Mouse (Mus musculus): ENCODE data around the gene Mrps2. TPM values are rescaled to one million over a fixed set of nuclear protein-coding genes. Genes with fewer than 3 reads are reported as not detected.

Gene Mrps2
- polyA plus RNA-seq, 2 experiments = 19.8 to 21.4 TPM

- Histone ChIP-seq H3K4me3 (ENCODE audit: insufficient read depth in 1 of 2, low read depth in 2 of 2, low read length in 2 of 2) (no peak overlapping the region), H3K4me2 (ENCODE audit: low read depth) (no peak overlapping the region), H3K36me3 (replicated peaks; ENCODE audit: control insufficient read depth, insufficient read depth, low read depth) (no peaks in the 10 kb centered on the region), H3K4me1 (replicated peaks; ENCODE audit: control insufficient read depth in 2 of 2, insufficient read depth in 2 of 2, low read length in 1 of 2) (no peaks in the 10 kb centered on the region), H3K27me3 (ENCODE audit: control insufficient read depth, insufficient read depth, low read length) (no peaks in the 10 kb centered on the region), H3K27ac (no peak overlapping the region), H3K9ac (replicated peaks) (no peak overlapping the region), H3K9me3 (ENCODE audit: control insufficient read depth, low read length) (no peaks in the 10 kb centered on the region)
- TF ChIP-seq CTCF (IDR thresholded peaks at IDR 0.05; ENCODE audit: low read depth) = no peak
- no peak for TF ChIP-seq EP300 (IDR thresholded peaks at IDR 0.05; ENCODE audit: low read depth)
- no peak for DNase-seq (ENCODE audit: low read depth in 3 of 3, low spot score in 3 of 3)
- ATAC-seq (ENCODE audit: insufficient read depth) = no peak
- WGBS (ENCODE audit: insufficient replicate concordance) = 69% methylated on average over 1 of the region's 1 CpGs
Measured at GRCm38 (mm10) chr2:28456616-28457015, 11.2 kb upstream of the Mrps2 start.

GRCm38 (mm10) chr2:28463919-28464318 lies 3.9 kb upstream of the Mrps2 start:
- whole genome bisulfite sequencing (ENCODE audit: insufficient replicate concordance) = 21% methylated on average over 3 of the region's 3 CpGs
- peaks cover 11% of the 10 kb centered on the region for H3K27me3 ChIP-seq (ENCODE audit: control insufficient read depth, insufficient read depth, low read length)
- no peak overlapping the region for H3K9ac ChIP-seq (replicated peaks)
- no peaks in the 10 kb centered on the region for H3K9me3 ChIP-seq (ENCODE audit: control insufficient read depth, low read length)
- TF ChIP-seq EP300 (IDR thresholded peaks at IDR 0.05; ENCODE audit: low read depth) (no peak), CTCF (IDR thresholded peaks at IDR 0.05; ENCODE audit: low read depth) (peak; percentile 89)
- no peak overlapping the region for H3K4me3 ChIP-seq (ENCODE audit: insufficient read depth in 1 of 2, low read depth in 2 of 2, low read length in 2 of 2)
- DNase-seq (ENCODE audit: low read depth in 3 of 3, low spot score in 3 of 3) (peak; percentile 41 to 46 (median 44)), ATAC-seq (ENCODE audit: insufficient read depth) (no peak)
- peaks cover 0 to 9% of the 10 kb centered on the region in 2 experiments; a peak in 2 of 4 replicates for H3K4me1 ChIP-seq (replicated peaks; ENCODE audit: control insufficient read depth in 2 of 2, insufficient read depth in 2 of 2, low read length in 1 of 2)
- H3K27ac ChIP-seq = no peak overlapping the region
- no peaks in the 10 kb centered on the region for H3K36me3 ChIP-seq (replicated peaks; ENCODE audit: control insufficient read depth, insufficient read depth, low read depth)
- H3K4me2 ChIP-seq (ENCODE audit: low read depth) = no peak overlapping the region

GRCm38 (mm10) chr2:28464919-28465318 lies 2.9 kb upstream of the Mrps2 start:
- no peak for TF ChIP-seq EP300 (IDR thresholded peaks at IDR 0.05; ENCODE audit: low read depth)
- no peak for TF ChIP-seq CTCF (IDR thresholded peaks at IDR 0.05; ENCODE audit: low read depth)
- H3K9ac ChIP-seq (replicated peaks) = no peak overlapping the region
- H3K9me3 ChIP-seq (ENCODE audit: control insufficient read depth, low read length) = no peaks in the 10 kb centered on the region
- H3K27ac ChIP-seq = no peak overlapping the region
- DNase-seq (ENCODE audit: low read depth in 3 of 3, low spot score in 3 of 3) (no peak), ATAC-seq (ENCODE audit: insufficient read depth) (no peak)
- H3K4me1 ChIP-seq (replicated peaks; ENCODE audit: control insufficient read depth in 2 of 2, insufficient read depth in 2 of 2, low read length in 1 of 2) = peaks cover 0 to 10% of the 10 kb centered on the region in 2 experiments; a peak in 2 of 4 replicates
- peaks cover 11% of the 10 kb centered on the region for H3K27me3 ChIP-seq (ENCODE audit: control insufficient read depth, insufficient read depth, low read length)
- no peak overlapping the region for H3K4me2 ChIP-seq (ENCODE audit: low read depth)
- no peak overlapping the region for H3K4me3 ChIP-seq (ENCODE audit: insufficient read depth in 1 of 2, low read depth in 2 of 2, low read length in 2 of 2)
- 67% methylated on average over 9 of the region's 9 CpGs for WGBS (ENCODE audit: insufficient replicate concordance)
- H3K36me3 ChIP-seq (replicated peaks; ENCODE audit: control insufficient read depth, insufficient read depth, low read depth) = peaks cover 5% of the 10 kb centered on the region

- Histone ChIP-seq H3K9ac (replicated peaks) (no peak within 1 kb of the TSS), H3K36me3 (replicated peaks; ENCODE audit: control insufficient read depth, insufficient read depth, low read depth) (peaks cover 8% of the 10 kb centered on the region), H3K27me3 (ENCODE audit: control insufficient read depth, insufficient read depth, low read length) (peaks cover 11% of the 10 kb centered on the region), H3K27ac (no peak within 1 kb of the TSS), H3K9me3 (ENCODE audit: control insufficient read depth, low read length) (no peaks in the 10 kb centered on the region), H3K4me3 (ENCODE audit: insufficient read depth in 1 of 2, low read depth in 2 of 2, low read length in 2 of 2) (no peak within 1 kb of the TSS), H3K4me2 (ENCODE audit: low read depth) (peak within 1 kb of the TSS; percentile 39), H3K4me1 (replicated peaks; ENCODE audit: control insufficient read depth in 2 of 2, insufficient read depth in 2 of 2, low read length in 1 of 2) (peaks cover 0 to 10% of the 10 kb centered on the region in 2 experiments; a peak in 2 of 4 replicates)
- ATAC-seq (ENCODE audit: insufficient read depth) = no peak
- peak; percentile 28 to 34 (median 33) for DNase-seq (ENCODE audit: low read depth in 3 of 3, low spot score in 3 of 3)
- WGBS (ENCODE audit: insufficient replicate concordance) = 3% methylated on average over 25 of the region's 25 CpGs
- TF ChIP-seq CTCF (IDR thresholded peaks at IDR 0.05; ENCODE audit: low read depth) = no peak
- no peak for TF ChIP-seq EP300 (IDR thresholded peaks at IDR 0.05; ENCODE audit: low read depth)
Measured at GRCm38 (mm10) chr2:28465836-28466518, 1.9 kb upstream of the Mrps2 start, which contains the start of gene 1700007K13Rik. TSS of gene 1700007K13Rik (minus strand) at chr2:28466332.

- Histone ChIP-seq H3K4me2 (ENCODE audit: low read depth) (peak overlapping the region; percentile 74), H3K9ac (replicated peaks) (peak overlapping the region; percentile 83), H3K27me3 (ENCODE audit: control insufficient read depth, insufficient read depth, low read length) (peaks cover 11% of the 10 kb centered on the region), H3K4me3 (ENCODE audit: insufficient read depth in 1 of 2, low read depth in 2 of 2, low read length in 2 of 2) (peak overlapping the region; percentile 79 to 90), H3K36me3 (replicated peaks; ENCODE audit: control insufficient read depth, insufficient read depth, low read depth) (peaks cover 8% of the 10 kb centered on the region), H3K9me3 (ENCODE audit: control insufficient read depth, low read length) (no peaks in the 10 kb centered on the region), H3K4me1 (replicated peaks; ENCODE audit: control insufficient read depth in 2 of 2, insufficient read depth in 2 of 2, low read length in 1 of 2) (peaks cover 0 to 10% of the 10 kb centered on the region in 2 experiments; a peak in 2 of 4 replicates), H3K27ac (no peak overlapping the region)
- ATAC-seq (ENCODE audit: insufficient read depth) (no peak), DNase-seq (ENCODE audit: low read depth in 3 of 3, low spot score in 3 of 3) (no peak)
- WGBS (ENCODE audit: insufficient replicate concordance) = 46% methylated on average over 18 of the region's 18 CpGs
- TF ChIP-seq EP300 (IDR thresholded peaks at IDR 0.05; ENCODE audit: low read depth) = no peak
- TF ChIP-seq CTCF (IDR thresholded peaks at IDR 0.05; ENCODE audit: low read depth) = no peak
Measured at GRCm38 (mm10) chr2:28468486-28469225, 790 bp downstream of the Mrps2 start.

Data from liver, embryonic 14.5 days (tissue).